Mouse (Mus musculus) liver, embryonic 11.5 days (tissue): ENCODE measurements around the gene Pcnx2. TPM values are rescaled to one million over a fixed set of nuclear protein-coding genes. Genes with fewer than 3 reads are reported as not detected.

Source experiments
- polyA plus RNA-seq: library from polyadenylated mRNA; unstranded; fragments of >200 nt; fragmentation: Nextera tagmentation; extraction: Ambion mirVana; gene quantifications from 2 replicates; pipeline ENCODE4 v1.2.1, GENCODE M21; 2014

The Pcnx2 gene
- polyA plus RNA-seq, 1 experiment from 2014 or later = 0.67 TPM

Other genes with a start within 250 kb of the Pcnx2 start
- 2.6 and 3.3 TPM in 2 replicates for gene Map10, start 228.5 kb downstream of the Pcnx2 start, polyA plus RNA-seq
- 36.7 and 38.2 TPM in 2 replicates for gene Ntpcr, start 168.4 kb downstream of the Pcnx2 start, polyA plus RNA-seq
- 0.07 and 0.14 TPM in 2 replicates for gene Map3k21, start 12.1 kb upstream of the Pcnx2 start, polyA plus RNA-seq
- gene Kcnk1, start 96.9 kb upstream of the Pcnx2 start, polyA plus RNA-seq = 1.9 and 2.1 TPM in 2 replicates